Mouse (Mus musculus) layer of hippocampus, postnatal 36 days (tissue): Measurements from ENCODE around the gene Tex2. TPM values are rescaled to one million over a fixed set of nuclear protein-coding genes. Genes with fewer than 3 reads are reported as not detected.
A peak's percentile ranks its signal among the peaks of the same experiment; 100 is the strongest.
"Not testable (repeated sequence)": the region's sequence is repeated elsewhere in the genome, so short reads cannot be mapped to it uniquely, and the experiment has no call there.

Experiments
- DNase-seq, 2 experiments: peaks; one replicate each; pipeline ENCODE4 v3.0.0; 2022
- total RNA-seq, 2 experiments: library from RNA; stranded (reverse); gene quantifications; 2 replicates each; pipeline ENCODE4 v1.2.3; 2021

Tex2 gene
- total RNA-seq, 2 experiments from 2014 or later: 135 to 146 TPM

DNA sequence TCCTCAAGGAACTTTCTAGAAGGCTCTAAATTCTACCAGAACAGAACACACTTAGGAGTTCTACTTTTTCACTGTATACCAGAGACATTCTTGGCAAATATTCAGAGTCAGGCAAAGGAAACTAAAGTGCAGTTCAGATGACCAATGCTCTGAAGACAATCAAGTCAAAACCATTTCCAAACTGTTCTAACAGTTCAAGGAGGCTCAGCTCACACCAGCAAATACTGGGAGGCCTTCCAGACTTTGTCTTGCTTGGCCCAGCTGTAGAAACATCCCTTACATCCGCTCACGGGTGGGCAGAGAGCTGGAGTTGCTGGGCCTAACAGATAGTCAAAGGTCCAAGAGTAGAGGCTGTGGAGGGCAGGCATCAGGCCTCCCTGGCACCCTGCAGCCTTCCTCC is 34.1 kb downstream of the Tex2 start:
- no peak for DNase-seq

DNA sequence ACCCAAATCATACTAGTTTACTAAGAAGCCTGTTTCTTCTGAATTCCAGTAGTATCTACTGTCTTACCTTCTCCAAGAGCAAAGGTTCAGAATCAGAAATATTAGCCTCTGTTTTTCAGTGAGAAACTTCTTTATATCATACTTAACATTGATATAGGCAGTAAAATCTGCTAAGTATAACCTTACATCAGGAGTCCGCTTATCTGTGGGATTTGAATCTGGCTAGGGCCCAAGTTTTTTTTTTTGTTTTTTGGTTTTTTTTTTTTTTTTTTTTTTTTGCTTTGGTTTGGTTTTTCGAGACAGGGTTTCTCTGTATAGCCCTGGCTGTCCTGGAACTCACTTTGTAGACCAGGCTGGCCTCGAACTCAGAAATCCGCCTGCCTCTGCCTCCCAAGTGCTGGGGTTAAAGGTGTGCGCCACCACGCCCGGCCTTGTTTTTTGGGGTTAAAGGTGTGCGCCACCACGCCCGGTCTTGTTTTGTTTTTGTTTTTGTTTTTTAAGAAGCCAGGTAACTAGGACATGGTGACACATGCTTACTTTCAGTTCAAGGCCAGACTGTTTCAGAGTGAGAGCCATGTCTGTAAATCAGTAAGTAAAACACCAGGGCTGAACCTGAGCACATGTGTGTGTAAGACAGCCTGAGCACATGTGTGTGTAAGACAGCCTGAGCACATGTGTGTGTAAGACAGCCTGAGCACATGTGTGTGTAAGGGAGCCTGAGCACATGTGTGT is 35.4 kb downstream of the Tex2 start:
- DNase-seq: not testable (repeated sequence)

DNA sequence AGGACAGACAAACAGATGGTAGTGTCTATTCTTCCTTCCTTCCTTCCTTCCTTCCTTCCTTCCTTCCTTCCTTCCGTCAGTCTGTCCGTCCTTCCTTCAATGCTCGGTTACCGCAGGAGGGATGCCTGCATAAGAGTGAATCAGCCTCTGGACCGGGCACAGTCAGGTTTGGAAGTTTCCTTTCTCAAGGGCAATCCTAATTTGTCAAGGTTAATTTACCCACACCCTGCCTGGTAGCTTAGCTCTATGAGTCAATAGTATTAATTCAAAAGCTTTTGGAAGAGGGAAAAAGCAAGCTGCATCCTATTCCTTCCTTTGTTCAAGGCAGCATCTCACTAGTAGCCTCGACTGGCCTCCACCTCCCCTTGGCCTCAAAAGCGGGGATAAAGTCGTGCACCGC is 38.8 kb downstream of the Tex2 start:
- no peak for DNase-seq

DNA sequence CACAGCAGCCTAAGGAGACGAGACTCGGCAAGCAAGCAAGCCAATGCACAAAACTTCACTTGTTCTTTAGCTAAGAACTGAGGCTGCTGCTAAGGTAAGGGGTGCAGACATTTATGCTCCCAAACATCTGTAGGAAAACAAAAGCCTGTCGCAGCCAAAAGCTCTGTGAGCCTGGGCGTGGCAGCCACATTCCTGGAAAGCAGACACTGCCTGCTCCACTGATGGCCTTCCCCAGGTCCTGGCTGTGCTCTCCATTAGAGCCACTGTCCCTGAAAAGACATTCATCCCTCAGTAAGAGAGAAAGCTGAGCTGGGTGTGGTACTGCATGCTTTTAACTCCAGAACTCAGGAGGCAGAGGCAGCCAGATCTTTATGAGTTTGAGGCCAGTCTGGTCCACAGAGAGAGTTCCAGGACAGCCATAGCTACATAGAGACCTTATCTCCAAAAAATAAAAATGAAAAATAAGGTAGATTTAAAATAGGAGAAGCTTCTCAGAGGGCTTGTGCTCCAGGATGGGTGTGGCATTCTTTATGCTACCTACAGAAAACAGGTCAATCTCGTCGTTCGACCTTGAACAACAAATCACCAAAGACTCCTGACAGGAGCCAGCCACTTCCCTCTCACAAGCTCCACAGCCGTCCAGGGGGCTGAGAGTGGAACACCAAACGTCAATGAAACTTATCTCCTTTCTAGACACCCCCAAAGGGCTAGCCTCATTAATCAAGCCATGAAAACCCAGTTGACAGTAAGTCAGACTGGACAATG is 39.6 kb downstream of the Tex2 start:
- DNase-seq: no peak

DNA sequence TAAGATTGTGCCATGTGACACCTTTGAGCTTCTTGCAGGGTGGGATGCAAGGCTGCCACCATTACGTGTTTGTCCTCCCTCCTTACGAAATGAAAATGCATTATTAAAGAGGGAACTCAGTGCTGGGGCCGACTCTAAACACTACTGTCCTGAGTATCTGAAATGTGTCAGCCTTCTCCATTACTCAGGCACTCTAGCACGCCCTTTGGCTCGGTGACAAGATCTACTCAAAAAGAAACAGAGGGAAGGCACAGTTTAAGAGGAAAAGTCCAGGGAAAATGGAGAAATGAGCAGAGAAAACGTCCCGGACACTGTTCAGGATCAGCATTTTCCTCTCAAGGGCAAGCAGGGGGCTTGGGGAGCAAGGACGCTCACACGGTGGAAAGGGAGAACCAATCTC is 40.3 kb downstream of the Tex2 start:
- no peak for DNase-seq

DNA sequence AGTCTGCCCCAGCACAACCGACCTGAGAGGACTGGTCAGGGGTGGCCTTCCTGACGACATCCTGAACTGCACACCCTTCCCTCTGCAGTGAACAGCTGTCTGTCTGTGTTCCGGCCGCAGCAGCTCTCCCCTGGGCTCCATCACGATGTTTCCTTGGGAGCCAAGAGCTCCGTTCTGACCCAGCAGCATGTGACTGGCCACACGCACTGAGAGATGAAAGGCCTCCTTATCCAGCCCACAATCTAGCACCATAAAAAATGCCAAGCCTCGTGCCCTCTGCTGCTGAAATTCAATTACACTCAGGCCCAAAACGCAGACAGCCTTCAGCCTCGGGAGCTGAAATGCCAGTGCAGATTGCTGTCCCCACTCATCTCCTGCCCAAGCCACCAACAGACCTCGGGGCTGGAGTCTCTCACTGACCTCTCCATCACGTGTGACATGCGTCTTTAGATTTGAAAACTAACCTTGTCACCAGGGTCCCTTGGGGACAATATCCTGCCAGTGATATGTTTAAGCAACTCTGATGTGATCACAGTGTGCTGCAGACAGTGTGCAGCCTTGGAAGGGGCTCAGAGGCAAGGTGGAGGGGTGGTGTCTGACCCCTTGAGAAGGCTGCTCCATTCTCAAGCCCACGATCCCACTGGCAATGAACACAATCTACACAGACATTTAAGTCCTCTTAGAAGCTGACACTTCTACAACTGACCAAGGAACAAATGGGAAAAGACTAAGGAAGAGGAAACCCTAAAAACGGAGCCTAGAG is 41.0 kb downstream of the Tex2 start:
- DNase-seq: peak; percentile 44 to 45

DNA sequence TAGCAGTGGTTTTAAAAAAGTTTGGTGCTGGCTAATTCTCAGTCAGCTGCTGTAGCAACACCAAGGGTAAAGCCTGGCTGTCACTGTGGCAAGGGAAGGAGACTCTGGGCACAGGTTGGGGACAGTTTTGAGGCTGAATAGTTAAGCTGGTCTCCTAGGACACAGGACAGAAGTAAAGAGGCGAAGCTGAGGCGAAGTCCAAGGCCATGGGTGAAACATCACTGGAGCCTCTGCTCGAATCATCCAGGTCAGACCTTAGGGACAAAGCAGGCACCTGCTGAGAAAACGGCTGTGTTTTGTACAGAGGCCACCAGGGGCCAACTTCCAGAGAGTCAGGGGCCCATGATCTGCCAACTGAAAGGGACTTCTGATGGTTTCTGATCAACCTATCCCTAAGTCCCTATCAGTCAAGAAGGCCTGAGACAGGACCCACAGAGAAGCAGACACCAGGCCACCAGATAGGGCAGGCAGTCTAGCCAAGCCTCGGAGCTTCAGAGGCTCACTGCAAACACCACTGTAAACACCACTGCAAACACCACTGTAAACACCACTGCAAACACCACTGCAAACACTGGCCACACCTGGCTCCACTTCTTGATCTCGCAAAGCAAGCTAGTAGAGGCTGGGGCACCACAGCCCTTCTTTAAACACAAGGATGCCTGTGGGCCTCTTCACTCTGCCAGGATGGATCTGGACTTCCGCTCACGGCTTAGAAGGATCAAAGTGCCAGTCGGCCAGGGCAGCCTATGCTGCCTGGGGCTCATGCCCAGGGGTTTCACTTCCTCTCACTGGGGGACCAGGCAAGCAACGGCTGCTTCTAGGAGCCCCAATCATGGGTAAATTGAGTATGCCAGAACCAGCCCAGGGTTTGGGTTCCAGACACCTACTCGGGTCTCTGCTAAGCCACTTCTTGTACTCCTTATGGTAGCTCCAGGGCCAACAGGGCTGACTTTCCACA is 41.9 kb downstream of the Tex2 start:
- no peak for DNase-seq

DNA sequence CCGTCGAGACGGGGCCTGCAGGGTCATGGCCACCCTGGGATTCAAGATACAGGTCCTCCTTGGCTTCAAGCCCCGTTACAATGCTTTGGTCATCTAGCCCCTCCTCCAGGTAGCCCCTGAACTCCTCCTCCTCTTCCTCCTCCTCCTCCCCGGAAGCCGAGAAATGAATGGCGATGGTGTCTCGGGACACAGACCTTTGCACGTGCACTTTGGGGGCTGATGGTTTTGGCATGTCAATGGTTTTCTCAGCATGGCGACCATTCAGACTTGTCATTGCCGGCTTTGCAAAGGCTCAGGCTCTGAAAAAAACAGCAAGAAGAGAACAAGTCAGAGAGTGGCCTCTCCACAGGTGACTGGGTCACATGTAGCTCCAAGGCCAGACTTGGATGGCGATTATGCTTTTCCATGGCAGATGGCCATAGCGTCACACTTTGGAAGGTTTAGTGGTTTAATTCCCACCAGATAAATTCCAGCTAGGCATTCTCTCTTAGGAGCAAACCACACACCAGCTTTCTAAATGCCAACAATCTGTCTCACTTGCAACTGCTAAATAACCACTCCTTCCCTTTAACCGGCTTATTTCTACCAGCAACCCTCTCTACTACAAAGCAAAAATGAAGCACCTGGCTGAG is 44.8 kb downstream of the Tex2 start:
- DNase-seq: no peak

DNA sequence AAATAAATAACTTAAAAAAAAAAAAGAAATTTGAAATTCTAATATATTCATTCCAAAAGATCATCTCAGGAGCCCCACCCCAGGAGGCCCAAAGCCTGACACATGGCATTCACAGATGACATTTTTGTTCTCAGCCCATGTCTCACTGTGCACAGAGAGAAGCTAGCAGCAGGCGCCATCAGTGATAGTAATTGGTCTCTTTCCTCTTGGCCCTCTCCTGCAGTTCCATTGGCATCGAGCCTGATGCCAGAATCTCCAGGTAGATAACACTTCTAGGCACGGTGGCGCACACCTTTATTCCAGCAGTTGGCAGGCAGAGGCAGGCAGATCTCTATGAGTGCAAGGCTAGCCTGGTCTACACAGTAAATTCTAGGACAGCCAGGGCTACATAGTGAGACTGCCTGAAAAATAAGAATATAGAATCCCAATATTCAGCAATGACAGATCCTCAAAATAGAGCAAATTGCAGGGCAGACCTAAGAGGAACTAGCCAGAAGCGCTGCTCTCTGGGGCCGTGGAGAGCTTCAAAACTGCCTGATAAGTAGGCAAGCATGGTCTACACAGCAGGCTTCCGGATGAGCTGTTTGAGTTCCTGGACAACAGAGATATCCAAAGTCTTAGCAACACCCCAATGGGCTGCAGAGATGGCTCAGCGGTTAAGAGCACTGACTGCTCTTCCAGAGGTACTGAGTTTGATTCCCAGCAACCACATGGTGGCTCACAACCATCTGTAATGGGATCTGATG is 47.0 kb downstream of the Tex2 start:
- no peak for DNase-seq

DNA sequence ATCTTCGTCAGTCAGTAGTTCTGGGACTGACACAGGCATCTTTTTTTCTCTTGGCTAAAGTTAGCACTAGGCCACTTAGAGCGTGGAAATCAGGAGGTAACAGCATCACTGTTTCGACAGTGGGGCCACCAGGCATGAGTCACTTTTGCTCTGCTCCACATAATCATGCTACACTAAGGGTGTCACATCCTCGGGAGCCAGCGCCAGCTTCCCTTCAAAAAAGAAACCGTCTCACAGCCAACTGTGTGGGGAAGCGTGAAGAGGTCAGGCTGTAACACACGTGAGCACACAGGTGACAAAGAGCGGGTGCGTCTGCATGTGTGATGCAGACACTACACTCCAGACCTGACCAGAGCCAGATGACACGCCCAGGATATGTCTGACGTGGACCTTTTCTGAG is 49.0 kb downstream of the Tex2 start:
- peak; percentile 40 to 48 for DNase-seq

DNA sequence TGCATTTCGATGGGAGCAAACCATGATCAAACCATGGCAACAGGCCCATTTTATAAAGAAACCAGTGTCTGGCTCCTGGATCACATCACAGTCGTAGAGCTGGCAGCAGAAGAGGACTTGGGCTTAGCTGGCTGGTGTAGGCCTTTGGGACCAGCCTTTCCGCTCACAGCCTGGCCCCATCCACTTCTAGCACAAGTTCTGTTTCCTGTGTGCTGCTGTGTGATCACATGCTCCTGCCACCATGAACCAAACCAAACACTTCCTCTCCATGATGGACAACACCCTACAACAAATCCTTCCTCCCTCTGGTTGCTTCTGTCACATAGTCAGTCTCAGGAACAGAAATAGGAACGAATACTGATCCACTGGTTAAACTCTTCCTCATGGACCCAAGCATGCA is 50.5 kb downstream of the Tex2 start:
- no peak for DNase-seq

DNA sequence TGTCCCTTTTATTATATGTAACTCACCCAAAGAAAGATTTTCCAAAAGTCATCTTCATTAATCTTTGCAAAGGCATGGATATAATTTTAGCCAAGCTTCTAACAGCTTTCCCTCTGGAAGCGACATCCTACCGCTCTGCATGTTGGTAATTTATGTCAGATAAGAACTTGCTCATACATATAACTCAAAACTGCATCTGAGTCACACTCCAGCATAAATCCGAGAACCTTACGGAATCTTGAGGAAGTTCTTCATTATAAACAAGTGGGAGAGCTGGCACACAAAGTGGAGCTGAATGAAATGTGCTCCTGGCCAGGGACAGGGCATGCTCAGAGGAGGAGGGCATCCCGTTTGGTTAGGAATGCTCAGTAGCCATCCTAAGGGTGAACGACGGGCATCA is 53.5 kb downstream of the Tex2 start:
- DNase-seq: no peak

DNA sequence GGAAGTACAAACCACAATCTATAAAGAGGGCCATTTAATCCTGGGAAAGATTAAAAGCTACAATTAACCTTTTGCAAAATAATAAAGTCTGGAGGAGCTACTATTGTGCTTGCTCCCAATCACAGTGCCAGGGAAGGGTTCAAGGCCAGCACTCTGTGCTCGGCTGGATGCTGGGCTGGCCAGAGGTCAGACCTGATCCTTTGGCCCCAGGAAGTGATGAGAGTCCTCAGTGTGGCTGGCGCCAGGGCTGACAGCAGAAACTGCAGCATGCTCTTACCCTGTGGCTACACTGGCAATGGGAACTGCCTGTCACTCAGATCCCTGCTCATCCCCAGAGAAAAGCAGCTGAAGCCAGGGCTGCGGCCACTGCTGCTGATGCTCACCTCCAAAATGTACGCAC is 55.2 kb downstream of the Tex2 start:
- no peak for DNase-seq

DNA sequence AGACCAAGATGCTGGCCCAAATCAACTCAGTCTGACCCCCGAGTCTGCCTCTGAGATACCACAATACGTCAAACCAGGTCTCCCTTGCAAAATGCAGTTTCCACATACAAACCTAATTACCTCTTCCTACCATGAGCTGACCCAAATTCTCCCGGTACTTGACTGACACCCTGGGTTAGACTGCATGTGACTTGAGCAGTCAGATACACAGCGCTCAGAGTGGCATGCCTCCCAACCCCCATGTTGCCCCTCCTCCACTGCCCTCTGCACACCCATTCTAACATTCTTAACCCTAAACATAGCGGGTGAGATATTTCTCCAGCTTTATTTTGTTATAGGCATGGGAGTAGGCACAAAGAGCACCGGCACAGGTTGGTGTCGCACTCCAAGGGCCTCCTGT is 55.8 kb downstream of the Tex2 start:
- DNase-seq: no peak

DNA sequence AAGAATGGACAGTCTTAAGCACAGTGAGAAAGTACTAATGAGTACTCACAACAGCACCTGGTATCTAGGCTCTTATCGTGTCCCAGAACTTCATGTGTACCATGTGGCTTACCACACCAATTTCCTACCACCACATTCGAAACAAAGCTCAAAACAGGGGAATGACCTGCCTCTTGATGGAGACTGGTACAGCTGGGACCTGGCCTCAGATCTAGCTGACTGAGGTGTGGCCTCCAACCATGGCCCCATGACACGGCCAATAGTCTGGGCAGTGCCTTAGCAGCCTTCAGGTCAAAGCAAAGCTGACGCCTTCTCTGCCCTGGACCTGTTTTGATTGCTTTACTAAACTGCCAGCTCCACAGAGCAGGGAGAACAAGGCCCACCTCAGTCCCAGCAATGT is 56.5 kb downstream of the Tex2 start:
- no peak for DNase-seq

DNA sequence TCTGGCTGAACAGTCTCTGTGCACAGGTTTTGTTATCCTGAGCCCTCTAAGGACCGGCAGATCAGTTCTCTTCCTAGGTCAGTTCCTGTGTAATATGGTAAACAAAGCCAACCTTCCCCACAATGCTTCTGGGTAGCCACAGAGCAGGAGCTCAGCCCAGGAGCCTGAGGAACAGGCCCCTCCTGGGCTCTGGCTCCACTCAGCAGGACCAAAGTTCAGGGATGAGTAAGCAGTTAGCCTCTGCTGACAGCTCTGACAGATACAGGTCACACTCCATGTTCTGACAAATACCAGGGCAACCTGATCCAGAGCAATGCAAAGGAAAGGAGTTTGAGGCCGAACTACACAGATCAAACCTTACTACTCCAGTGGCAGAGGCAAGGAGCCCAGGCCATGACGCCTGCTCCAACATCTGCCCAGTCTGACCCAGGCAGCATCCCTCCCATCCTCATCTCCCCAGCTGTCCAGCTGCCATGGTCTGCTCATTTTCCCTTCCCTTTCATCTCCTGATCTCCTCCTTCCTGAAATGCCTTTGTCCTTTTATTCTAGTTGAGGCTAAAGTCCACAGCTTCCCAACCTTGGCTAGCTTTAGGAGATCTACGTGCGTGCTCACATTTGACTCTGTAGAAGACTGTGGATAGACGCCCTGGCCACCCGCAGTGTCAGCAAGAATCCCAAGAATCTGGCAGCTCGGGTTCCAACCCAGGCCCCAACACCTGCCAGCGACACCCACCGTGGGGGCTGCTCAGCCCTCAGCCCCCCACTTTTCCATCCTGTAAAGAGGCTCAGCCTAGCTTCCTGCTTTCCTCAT is 57.2 kb downstream of the Tex2 start:
- no peak for DNase-seq

DNA sequence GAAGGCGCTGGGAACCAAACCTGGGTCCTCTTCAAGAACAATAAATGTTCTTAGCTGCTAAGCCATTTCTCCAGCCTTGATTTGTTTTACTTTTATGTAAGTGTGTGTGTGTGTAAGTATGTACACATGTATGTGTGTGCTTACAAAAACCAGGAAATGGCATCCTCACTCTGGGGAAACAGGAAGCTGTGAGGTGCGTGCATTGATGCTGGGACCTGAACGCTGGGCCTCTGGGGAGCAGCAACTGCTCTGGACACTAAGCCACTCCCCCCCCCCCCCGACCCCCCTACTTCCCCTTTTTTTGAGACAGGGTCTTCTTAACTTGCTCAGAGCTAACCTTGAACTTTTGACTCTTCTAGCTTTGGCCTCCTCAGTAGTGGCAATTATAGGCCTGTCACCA is 62.8 kb downstream of the Tex2 start:
- DNase-seq: no peak

DNA sequence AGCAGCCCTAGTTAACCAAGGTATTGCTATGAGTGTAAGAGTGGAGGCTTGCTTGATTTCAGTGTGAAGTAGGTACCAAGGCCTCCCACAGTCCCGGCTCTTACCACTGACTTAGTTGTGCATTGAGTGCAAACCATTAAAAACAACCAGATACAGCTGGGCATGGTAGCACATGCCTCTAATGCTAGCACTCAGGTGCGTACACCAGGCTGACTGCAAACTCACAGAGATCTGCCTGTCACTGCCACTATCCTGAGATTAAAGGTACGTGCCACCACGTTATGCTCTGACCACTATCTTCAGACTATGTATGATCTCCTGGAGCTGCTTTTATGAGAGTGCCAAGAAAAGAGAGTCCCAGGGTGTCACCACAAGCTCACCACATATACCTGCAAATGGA is 67.1 kb downstream of the Tex2 start:
- no peak for DNase-seq

DNA sequence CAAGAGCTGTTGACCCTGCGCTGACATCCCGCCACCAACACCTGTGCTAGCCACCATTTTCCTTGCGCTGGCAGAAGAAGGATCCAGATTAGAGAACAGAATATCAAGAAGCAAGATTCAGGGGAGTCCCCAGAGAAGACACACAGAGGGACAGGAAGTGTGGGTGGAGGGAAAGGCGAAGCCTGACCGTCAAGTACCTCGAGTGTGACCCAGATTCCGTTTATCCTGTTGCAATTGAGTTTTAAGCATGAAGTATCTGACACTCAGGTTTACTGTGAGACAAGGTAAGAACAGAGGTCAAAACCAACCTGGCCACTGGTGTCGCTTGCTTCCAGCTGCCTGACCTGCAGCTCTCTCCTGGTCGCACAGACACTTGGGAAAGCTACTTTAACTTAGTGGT is 68.3 kb downstream of the Tex2 start:
- no peak for DNase-seq

DNA sequence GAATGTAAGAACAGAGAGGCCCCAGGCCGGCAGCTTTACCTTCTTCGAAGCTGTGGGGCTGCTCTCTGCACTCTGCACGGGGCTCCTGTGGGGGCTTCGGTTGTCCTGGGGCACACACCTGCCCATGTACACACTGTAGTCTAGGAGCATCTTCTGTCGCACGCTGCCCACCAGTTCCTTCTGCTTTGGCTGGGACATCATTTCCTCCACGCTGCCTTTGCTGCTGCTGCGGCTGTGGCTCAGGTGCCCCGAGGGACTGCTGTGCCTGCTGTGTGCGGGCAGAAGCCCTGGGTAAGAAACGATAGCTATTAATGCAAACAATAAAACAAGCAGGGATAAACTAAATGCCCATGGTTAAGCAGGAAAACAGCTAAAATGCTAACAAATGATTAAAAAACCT is 69.1 kb downstream of the Tex2 start:
- DNase-seq: no peak
